Comparison of ENCODE assay signal across 8 mouse cellular contexts in genomic region chr14:50869889-50870804, GRCm38 (mm10). TPM values are rescaled to one million over a fixed set of nuclear protein-coding genes. Genes with fewer than 3 reads are reported as not detected.
DNase-seq lines count a peak whose midpoint lies in the region; ATAC-seq and TF ChIP-seq lines count a peak whose summit lies in the region.

Gene Tep1, minus strand, starts transcription at chr14:50870560.

- peak within 1 kb of the TSS; percentile 77 for H3K27ac ChIP-seq in embryonic fibroblast, embryonic 13.5 days (ENCODE audit: insufficient read depth, low read length)
- peak within 1 kb of the TSS; percentile 93 for H3K27ac ChIP-seq in heart, embryonic 10.5 days
- peak within 1 kb of the TSS; percentile 65; the same call in 1 of the 2 replicates for H3K27ac ChIP-seq in kidney, embryonic 14.5 days (ENCODE audit: low read depth, low read length)
- H3K27ac ChIP-seq in liver, adult 2 months (replicated peaks; ENCODE audit: insufficient read depth, low read depth, low read length): peak within 1 kb of the TSS; percentile 86

- peaks cover 14% of the 10 kb centered on the region; the same call in 1 of the 2 replicates for H3K36me3 ChIP-seq in heart, embryonic 10.5 days
- H3K36me3 ChIP-seq in kidney, embryonic 14.5 days (ENCODE audit: control insufficient read depth, insufficient read depth, low read length): no peaks in the 10 kb centered on the region
- H3K36me3 ChIP-seq in liver, adult 2 months (ENCODE audit: control insufficient read depth, insufficient read depth, low read length): peaks cover 11% of the 10 kb centered on the region

- peak; percentile 95 for ATAC-seq in kidney, embryonic 14.5 days (ENCODE audit: low FRiP score, low TSS enrichment)
- peak; percentile 73 for ATAC-seq in monocyte, adult 5-6 weeks (replicated peaks; ENCODE audit: insufficient number of reproducible peaks, low FRiP score, low TSS enrichment, poor library complexity, severe bottlenecking)

- H3K9ac ChIP-seq in kidney, embryonic 14.5 days (ENCODE audit: low read depth, low read length): peak within 1 kb of the TSS; percentile 62
- peak within 1 kb of the TSS; percentile 77 for H3K9ac ChIP-seq in liver, adult 2 months (ENCODE audit: low read depth, low read length)

- no peaks in the 10 kb centered on the region for H3K9me3 ChIP-seq in heart, embryonic 10.5 days
- no peaks in the 10 kb centered on the region for H3K9me3 ChIP-seq in kidney, embryonic 14.5 days (ENCODE audit: control insufficient read depth, low read length)

- H3K4me2 ChIP-seq in kidney, embryonic 14.5 days (replicated peaks; ENCODE audit: low read depth, low read length): peak within 1 kb of the TSS; percentile 59

- no peaks in the 10 kb centered on the region for H3K79me2 ChIP-seq in liver, adult 2 months (ENCODE audit: control insufficient read depth, insufficient read depth, low read length)

- peak within 1 kb of the TSS; percentile 65 for H3K4me3 ChIP-seq in embryonic fibroblast, embryonic 13.5 days (ENCODE audit: insufficient read depth, low read length)
- H3K4me3 ChIP-seq in heart, embryonic 10.5 days: peak within 1 kb of the TSS; percentile 78
- peak within 1 kb of the TSS; percentile 56 for H3K4me3 ChIP-seq in kidney, embryonic 14.5 days (ENCODE audit: low read length)
- peak within 1 kb of the TSS; percentile 86 for H3K4me3 ChIP-seq in liver, adult 2 months (ENCODE audit: insufficient read depth, low read depth, low read length)

- no peaks in the 10 kb centered on the region for H3K4me1 ChIP-seq in embryonic fibroblast, embryonic 13.5 days (ENCODE audit: control insufficient read depth, insufficient read depth, low read length)
- peaks cover 3% of the 10 kb centered on the region for H3K4me1 ChIP-seq in heart, embryonic 10.5 days
- no peaks in the 10 kb centered on the region for H3K4me1 ChIP-seq in kidney, embryonic 14.5 days (ENCODE audit: control insufficient read depth, insufficient read depth, low read length)
- peaks cover 2% of the 10 kb centered on the region for H3K4me1 ChIP-seq in liver, adult 2 months (ENCODE audit: control insufficient read depth, insufficient read depth, low read length)

- 7% methylated on average over 32 of the region's 32 CpGs for WGBS in heart, embryonic 10.5 days
- 7% methylated on average over 28 of the region's 32 CpGs for WGBS in kidney, embryonic 14.5 days
- WGBS in liver, adult 2 months: 5% methylated on average over 32 of the region's 32 CpGs

- peak; percentile 85 for DNase-seq in CD4-positive helper T cell, adult 2 months (ENCODE audit: low read depth, low spot score)
- DNase-seq in brain, adult 2 months (ENCODE audit: low read depth, low spot score): peak; percentile 88
- peak; percentile 89 for DNase-seq in heart, embryonic 10.5 days (ENCODE audit: low spot score)
- DNase-seq in liver, adult 2 months (ENCODE audit: extremely low read depth, low read depth, low spot score): peak; percentile 63
- peak; percentile 65 for DNase-seq in spleen, postnatal 36 days (ENCODE audit: low spot score in 2 of 2)

- H3K27me3 ChIP-seq in heart, embryonic 10.5 days (ENCODE audit: insufficient read depth, poor library complexity, severe bottlenecking): no peaks in the 10 kb centered on the region
- H3K27me3 ChIP-seq in kidney, embryonic 14.5 days (ENCODE audit: control insufficient read depth, insufficient read depth, low read length): no peaks in the 10 kb centered on the region
- H3K27me3 ChIP-seq in liver, adult 2 months (ENCODE audit: control insufficient read depth, insufficient read depth, low read length): no peaks in the 10 kb centered on the region

- TF ChIP-seq POLR2A in embryonic fibroblast, embryonic 13.5 days (IDR thresholded peaks at IDR 0.05; ENCODE audit: low read depth, low read length): peak; percentile 87
- 0 out of 2 replicates have a peak, but pooled peaks have one; percentile 26 for TF ChIP-seq POLR2A in liver, adult 2 months (IDR thresholded peaks at IDR 0.05; ENCODE audit: extremely low read depth, insufficient read depth, low read length)

- no peak for TF ChIP-seq CTCF in embryonic fibroblast, embryonic 13.5 days (IDR thresholded peaks at IDR 0.05; ENCODE audit: borderline replicate concordance, insufficient read depth, low read length)
- TF ChIP-seq CTCF in liver, adult 2 months (IDR thresholded peaks at IDR 0.05; ENCODE audit: low read depth, low read length): no peak

RNA-seq across cellular contexts. Expression of gene Tep1, which starts in this region (rescaled TPM):
- 26.1 and 30.5 TPM in 2 replicates for polyA plus RNA-seq in embryonic fibroblast, embryonic 13.5 days (2011; ENCODE audit: insufficient read length, low read depth, missing spikeins)
- polyA plus RNA-seq in heart, embryonic 10.5 days (2016; fragmentation: Nextera tagmentation; extraction: Ambion mirVana): 4.6 and 6.2 TPM in 2 replicates
- polyA plus RNA-seq in kidney, embryonic 14.5 days (2014; fragmentation: Nextera tagmentation; extraction: Ambion mirVana): 10.3 and 10.6 TPM in 2 replicates
- 9.0 and 14.2 TPM in 2 replicates for total RNA-seq in liver, adult 2 months (2014; rRNA removed)
- polyA plus RNA-seq in liver, adult 2 months (2012; rRNA removed): 9.9 and 13.1 TPM in 2 replicates
- 60.9 to 144 TPM (median 125 TPM) in 3 replicates for total RNA-seq in monocyte, adult 5-6 weeks (2017)

Comparison
In these comparisons a context has a peak if more than half of its experiments do, and no peak if none do; other contexts are left out.
1. Peak in every context shown above with its lines: DNase-seq, ATAC-seq, H3K4me3 ChIP-seq and H3K27ac ChIP-seq.